Mouse (Mus musculus): Measurements from ENCODE around the gene Ssbp3. TPM values are rescaled to one million over a fixed set of nuclear protein-coding genes. Genes with fewer than 3 reads are reported as not detected.

Ssbp3 gene
- 171 and 173 TPM in 2 replicates for polyA plus RNA-seq (2015; fragmentation: Nextera tagmentation; extraction: Ambion mirVana)

- no peaks in the 10 kb centered on the region for H3K9me3 ChIP-seq
- peak within 1 kb of the TSS; percentile 99 for H3K9ac ChIP-seq
- peak within 1 kb of the TSS; percentile 99 for H3K27ac ChIP-seq
- H3K4me2 ChIP-seq (replicated peaks) = peak within 1 kb of the TSS; percentile 95
- H3K36me3 ChIP-seq = peaks cover 25% of the 10 kb centered on the region
- H3K4me1 ChIP-seq = peaks cover 60% of the 10 kb centered on the region
- ATAC-seq (ENCODE audit: low FRiP score, low read depth) = peak; percentile 46
- peak within 1 kb of the TSS; percentile 95 for H3K4me3 ChIP-seq
- H3K27me3 ChIP-seq = no peaks in the 10 kb centered on the region
- under 1% methylated on average over 41 of the region's 51 CpGs for whole genome bisulfite sequencing
Measured at GRCm38 (mm10) chr4:106910201-106911172, at the start of gene Ssbp3. Gene Ssbp3, plus strand, starts transcription at chr4:106910701.

DNA sequence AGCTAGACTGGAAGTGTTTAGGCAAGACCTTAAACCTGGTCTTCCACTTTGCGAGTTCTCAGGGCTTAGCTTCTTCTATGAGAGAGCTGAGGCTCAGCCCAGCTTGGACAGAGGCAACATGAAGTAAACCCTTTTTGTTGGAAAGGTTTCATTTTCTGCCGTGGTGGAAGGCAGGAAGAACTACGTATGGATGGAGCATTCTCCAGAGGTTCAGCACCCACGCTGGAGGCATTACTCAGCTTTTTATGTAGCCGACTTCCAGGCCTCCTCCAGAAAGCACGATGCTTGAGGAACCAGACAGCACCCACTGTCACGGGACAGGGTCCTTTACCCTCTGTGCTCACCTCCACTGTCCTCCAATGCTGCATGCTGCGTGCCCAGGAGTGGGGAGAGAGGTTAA, 48.6 kb upstream of the Ssbp3 start:
- H3K27me3 ChIP-seq = no peaks in the 10 kb centered on the region
- peak overlapping the region; percentile 48; the same call in 1 of the 2 replicates for H3K27ac ChIP-seq
- 46% methylated on average over 8 of the region's 8 CpGs for WGBS
- H3K4me2 ChIP-seq (replicated peaks) = no peak overlapping the region
- 0 out of 2 replicates have a peak overlapping the region, but pooled peaks have one; percentile 20 for H3K9ac ChIP-seq
- H3K36me3 ChIP-seq = no peaks in the 10 kb centered on the region
- no peak for ATAC-seq (ENCODE audit: low FRiP score, low read depth)
- no peak overlapping the region for H3K4me3 ChIP-seq
- no peaks in the 10 kb centered on the region for H3K9me3 ChIP-seq
- H3K4me1 ChIP-seq = peaks cover 84% of the 10 kb centered on the region

DNA sequence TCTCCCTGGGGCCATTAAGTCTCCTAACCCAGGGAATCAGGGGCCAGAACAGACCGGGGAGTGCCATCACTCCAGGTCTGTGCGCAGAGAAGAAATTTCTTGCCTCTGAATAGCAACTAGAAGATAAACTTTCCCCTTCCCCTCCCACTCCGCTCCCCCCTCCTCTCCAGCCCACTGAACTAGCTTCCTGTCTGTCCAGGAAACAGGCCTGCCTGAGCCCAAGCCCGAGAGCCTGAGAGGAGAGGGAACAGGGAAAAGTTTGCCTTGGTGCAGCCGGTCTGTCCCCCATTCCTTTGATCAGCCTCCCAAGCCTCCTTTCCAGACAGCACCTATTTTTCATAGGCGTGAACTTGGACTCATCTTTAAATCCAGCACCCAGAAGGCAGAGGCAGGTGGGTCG, 48.2 kb upstream of the Ssbp3 start:
- Histone ChIP-seq H3K27ac (peak overlapping the region; percentile 64; the same call in 1 of the 2 replicates), H3K36me3 (no peaks in the 10 kb centered on the region), H3K9ac (0 out of 2 replicates have a peak overlapping the region, but pooled peaks have one; percentile 20), H3K4me3 (no peak overlapping the region), H3K9me3 (no peaks in the 10 kb centered on the region), H3K4me1 (peaks cover 89% of the 10 kb centered on the region), H3K27me3 (no peaks in the 10 kb centered on the region), H3K4me2 (replicated peaks) (no peak overlapping the region)
- ATAC-seq (ENCODE audit: low FRiP score, low read depth) = no peak
- 41% methylated on average over 7 of the region's 7 CpGs for WGBS

DNA sequence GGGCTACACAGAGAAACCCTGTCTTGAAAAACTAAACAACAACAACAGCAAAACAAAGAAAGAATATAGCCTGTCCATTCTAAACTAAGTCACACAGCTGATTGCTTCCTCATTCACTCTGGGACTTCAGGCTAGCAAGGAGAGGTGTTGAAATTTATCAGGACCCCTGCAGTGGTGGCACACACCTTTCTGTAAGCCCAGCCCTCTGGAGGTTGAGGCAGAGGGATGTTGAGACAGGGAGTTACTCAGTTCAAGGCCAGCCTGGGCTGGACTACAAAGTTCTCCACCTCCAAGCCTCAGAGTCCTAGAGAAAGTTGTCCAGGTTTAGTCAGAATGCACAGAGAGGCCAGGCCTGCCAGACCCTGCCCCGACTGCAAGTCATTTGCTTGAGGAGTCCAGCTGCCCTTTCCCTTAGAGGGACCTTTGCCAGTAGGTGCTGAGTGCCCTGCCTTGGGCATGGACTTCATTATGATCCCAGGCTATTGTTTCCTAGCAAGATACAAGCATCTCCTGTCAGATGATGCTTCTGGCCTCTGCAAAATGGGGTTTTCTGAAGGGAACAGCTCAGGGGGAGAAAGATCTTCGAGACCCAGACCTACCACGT, 47.6 kb upstream of the Ssbp3 start:
- H3K4me2 ChIP-seq (replicated peaks) = no peak overlapping the region
- no peaks in the 10 kb centered on the region for H3K27me3 ChIP-seq
- no peaks in the 10 kb centered on the region for H3K9me3 ChIP-seq
- no peaks in the 10 kb centered on the region for H3K36me3 ChIP-seq
- H3K4me1 ChIP-seq = peaks cover 91% of the 10 kb centered on the region
- ATAC-seq (ENCODE audit: low FRiP score, low read depth) = no peak
- no peak overlapping the region; the same call in 1 of the 2 replicates for H3K9ac ChIP-seq
- WGBS = 35% methylated on average over 3 of the region's 3 CpGs
- no peak overlapping the region for H3K4me3 ChIP-seq
- peak overlapping the region; percentile 64; the same call in 1 of the 2 replicates for H3K27ac ChIP-seq

- H3K36me3 ChIP-seq = no peaks in the 10 kb centered on the region
- peak overlapping the region; percentile 97 for H3K27ac ChIP-seq
- peak overlapping the region; percentile 2; the same call in 1 of the 2 replicates for H3K4me3 ChIP-seq
- H3K4me1 ChIP-seq = peaks cover 85% of the 10 kb centered on the region
- H3K27me3 ChIP-seq = no peaks in the 10 kb centered on the region
- WGBS = 3% methylated on average over 19 of the region's 19 CpGs
- no peaks in the 10 kb centered on the region for H3K9me3 ChIP-seq
- peak overlapping the region; percentile 48 for H3K9ac ChIP-seq
- H3K4me2 ChIP-seq (replicated peaks) = peak overlapping the region; percentile 48
- peak; percentile 82 for ATAC-seq (ENCODE audit: low FRiP score, low read depth)
Measured at GRCm38 (mm10) chr4:106865415-106866110, 44.9 kb upstream of the Ssbp3 start.

- Histone ChIP-seq H3K36me3 (no peaks in the 10 kb centered on the region), H3K9ac (no peak overlapping the region), H3K4me3 (no peak overlapping the region), H3K4me1 (peaks cover 77% of the 10 kb centered on the region), H3K27ac (peak overlapping the region; percentile 97), H3K27me3 (no peaks in the 10 kb centered on the region), H3K9me3 (no peaks in the 10 kb centered on the region), H3K4me2 (replicated peaks) (peak overlapping the region; percentile 30; the same call in 1 of the 2 replicates)
- WGBS = 16% methylated on average over 5 of the region's 5 CpGs
- no peak for ATAC-seq (ENCODE audit: low FRiP score, low read depth)
Measured at GRCm38 (mm10) chr4:106866381-106866780, 44.1 kb upstream of the Ssbp3 start.

- Histone ChIP-seq H3K27ac (peak overlapping the region; percentile 97), H3K4me2 (replicated peaks) (peak overlapping the region; percentile 30; the same call in 1 of the 2 replicates), H3K4me3 (no peak overlapping the region), H3K36me3 (no peaks in the 10 kb centered on the region), H3K9ac (no peak overlapping the region), H3K9me3 (no peaks in the 10 kb centered on the region), H3K27me3 (no peaks in the 10 kb centered on the region), H3K4me1 (peaks cover 72% of the 10 kb centered on the region)
- WGBS = 5% methylated on average over 7 of the region's 7 CpGs
- peak; percentile 38; the same call in 1 of the 2 replicates for ATAC-seq (ENCODE audit: low FRiP score, low read depth)
Measured at GRCm38 (mm10) chr4:106866845-106867244, 43.7 kb upstream of the Ssbp3 start.

DNA sequence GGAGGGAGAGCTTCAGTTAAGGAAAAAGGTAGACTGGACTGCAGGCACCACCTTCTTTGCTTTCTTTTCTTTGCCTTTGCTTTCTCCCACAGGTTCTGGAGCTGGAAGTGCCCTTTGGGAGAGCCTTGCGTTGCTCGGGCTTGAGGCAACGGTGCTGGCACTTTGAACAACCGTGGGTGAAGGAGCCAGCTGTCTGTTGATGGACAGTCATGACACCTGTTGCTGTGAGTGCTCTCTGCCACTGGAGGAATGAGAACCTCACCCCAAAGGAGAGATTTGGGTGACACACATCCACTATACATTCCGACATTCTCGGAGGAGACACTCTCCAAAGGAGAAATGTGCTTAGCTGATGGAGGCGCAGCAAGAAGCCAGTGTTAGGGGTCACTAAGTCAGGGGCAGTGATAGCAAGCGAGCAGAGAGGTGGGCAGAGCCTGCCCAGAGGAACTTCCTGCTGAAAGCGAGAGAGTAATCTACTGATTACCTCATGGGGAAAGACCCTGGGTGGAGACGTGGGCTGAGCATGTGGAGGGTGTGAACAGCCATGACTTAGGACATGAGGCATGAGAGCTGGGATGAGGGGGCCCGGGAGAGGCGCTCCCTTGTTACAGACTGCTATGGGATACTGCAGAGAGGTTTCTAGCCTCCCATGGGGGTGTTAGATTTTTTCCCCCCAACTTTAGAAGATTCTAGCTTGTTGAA, 41.6 kb upstream of the Ssbp3 start:
- Histone ChIP-seq H3K9ac (0 out of 2 replicates have a peak overlapping the region, but pooled peaks have one; percentile 32), H3K27ac (peak overlapping the region; percentile 48; the same call in 1 of the 2 replicates), H3K4me1 (peaks cover 52% of the 10 kb centered on the region), H3K9me3 (no peaks in the 10 kb centered on the region), H3K27me3 (no peaks in the 10 kb centered on the region), H3K4me3 (no peak overlapping the region), H3K36me3 (no peaks in the 10 kb centered on the region), H3K4me2 (replicated peaks) (no peak overlapping the region)
- ATAC-seq (ENCODE audit: low FRiP score, low read depth) = no peak
- WGBS = 54% methylated on average over 12 of the region's 12 CpGs

- Histone ChIP-seq H3K27ac (peak overlapping the region; percentile 48; the same call in 1 of the 2 replicates), H3K36me3 (no peaks in the 10 kb centered on the region), H3K9me3 (no peaks in the 10 kb centered on the region), H3K27me3 (no peaks in the 10 kb centered on the region), H3K4me1 (peaks cover 45% of the 10 kb centered on the region), H3K9ac (0 out of 2 replicates have a peak overlapping the region, but pooled peaks have one; percentile 32), H3K4me3 (no peak overlapping the region), H3K4me2 (replicated peaks) (no peak overlapping the region)
- 39% methylated on average over 3 of the region's 3 CpGs for WGBS
- no peak for ATAC-seq (ENCODE audit: low FRiP score, low read depth)
Measured at GRCm38 (mm10) chr4:106869539-106869951, 41.0 kb upstream of the Ssbp3 start.

GRCm38 (mm10) chr4:106870556-106870955, 39.9 kb upstream of the Ssbp3 start:
- H3K9ac ChIP-seq = no peak overlapping the region
- no peak overlapping the region for H3K4me2 ChIP-seq (replicated peaks)
- H3K4me3 ChIP-seq = no peak overlapping the region
- H3K36me3 ChIP-seq = no peaks in the 10 kb centered on the region
- H3K27ac ChIP-seq = no peak overlapping the region
- H3K9me3 ChIP-seq = no peaks in the 10 kb centered on the region
- H3K27me3 ChIP-seq = no peaks in the 10 kb centered on the region
- 87% methylated on average over 2 of the region's 2 CpGs for WGBS
- H3K4me1 ChIP-seq = peaks cover 35% of the 10 kb centered on the region
- no peak for ATAC-seq (ENCODE audit: low FRiP score, low read depth)

- Histone ChIP-seq H3K27ac (no peak overlapping the region), H3K36me3 (no peaks in the 10 kb centered on the region)
- 88% methylated on average over 7 of the region's 7 CpGs for WGBS
Measured at GRCm38 (mm10) chr4:106874501-106874900, 36.0 kb upstream of the Ssbp3 start.

More at GRCm38 (mm10) chr4:106874501-106874900, 36.0 kb upstream of the Ssbp3 start:
- Histone ChIP-seq H3K9me3 (no peaks in the 10 kb centered on the region), H3K27me3 (no peaks in the 10 kb centered on the region), H3K9ac (no peak overlapping the region), H3K4me2 (replicated peaks) (no peak overlapping the region), H3K4me1 (peaks cover 3% of the 10 kb centered on the region), H3K4me3 (no peak overlapping the region)
- ATAC-seq (ENCODE audit: low FRiP score, low read depth) = no peak

Data from limb, embryonic 13.5 days (tissue).